Mouse (Mus musculus) frontal cortex, postnatal 10 days (tissue): ENCODE results near the gene Sh2b3.

Source experiments
- DNase-seq, 2 experiments: peaks; one replicate each; pipeline ENCODE4 v3.0.0; 2022; ENCODE audit warnings: low spot score in 2 of 2, mixed read lengths in 1 of 2

The Sh2b3 gene

DNA sequence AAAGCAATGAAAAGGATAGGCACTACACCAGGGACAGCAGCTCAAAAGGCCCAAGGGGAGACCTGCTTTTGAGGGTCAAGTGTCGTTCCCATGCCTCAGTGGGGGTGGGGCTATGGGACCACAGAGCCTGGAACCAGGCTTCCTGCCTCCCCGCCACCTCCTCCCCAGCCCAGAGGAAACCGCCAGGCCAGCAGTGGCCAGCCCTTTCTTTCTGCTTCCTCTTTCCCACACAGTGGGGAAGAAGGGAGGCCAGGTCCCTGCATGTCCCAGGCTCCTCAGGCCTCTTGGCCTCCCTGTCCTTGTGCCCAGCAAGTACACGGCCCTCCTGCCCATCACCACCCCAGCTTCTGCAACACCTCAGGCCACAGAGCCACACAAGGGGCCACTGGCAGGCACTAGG, 13.3 kb downstream of the Sh2b3 start:
- DNase-seq: no peak

DNA sequence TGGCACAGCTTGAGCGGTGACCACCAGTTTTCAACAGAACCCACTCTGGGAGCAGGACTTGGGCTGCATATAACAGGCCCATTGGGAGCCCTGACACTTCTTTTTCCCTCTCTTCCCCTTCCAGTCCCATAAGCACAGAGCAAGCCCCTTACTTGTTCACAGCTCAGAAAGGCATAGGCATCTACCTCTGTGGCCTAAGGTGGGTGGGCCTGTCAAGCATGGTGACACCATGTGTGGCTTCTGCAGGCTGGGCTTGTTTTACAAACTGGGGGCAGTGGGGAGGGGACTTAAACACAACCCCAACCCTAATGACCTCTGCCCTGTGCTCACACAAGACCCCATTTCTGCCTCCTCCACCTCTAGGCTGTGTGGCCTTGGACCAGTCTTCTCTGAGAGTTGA, 13.8 kb downstream of the Sh2b3 start:
- DNase-seq: no peak

- DNase-seq: peak in 1 of 2 experiments; percentile 6
Measured at GRCm38 (mm10) chr5:121822786-121823505, 14.5 kb downstream of the Sh2b3 start.

- no peak for DNase-seq
Measured at GRCm38 (mm10) chr5:121821552-121821951, 15.9 kb downstream of the Sh2b3 start.

DNA sequence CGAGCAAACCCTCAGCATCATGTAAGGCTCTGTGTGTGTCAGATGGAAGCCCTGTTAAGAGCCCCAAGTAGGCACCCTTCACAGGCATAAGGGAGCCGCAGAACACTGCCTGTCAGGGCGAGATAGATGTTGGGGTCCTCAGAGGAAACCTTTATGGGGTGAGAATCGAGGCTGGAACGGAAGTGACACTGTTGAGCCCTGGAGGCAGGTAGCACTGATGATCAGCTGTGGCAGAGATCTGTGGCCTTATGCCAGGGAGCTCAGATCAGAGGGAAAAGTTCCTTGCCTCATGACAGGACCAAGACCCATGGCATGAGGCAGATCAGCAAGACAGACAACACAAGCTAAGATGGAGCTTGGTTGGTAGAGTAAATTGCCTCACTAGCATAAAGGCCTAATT, 16.3 kb downstream of the Sh2b3 start:
- no peak for DNase-seq

DNA sequence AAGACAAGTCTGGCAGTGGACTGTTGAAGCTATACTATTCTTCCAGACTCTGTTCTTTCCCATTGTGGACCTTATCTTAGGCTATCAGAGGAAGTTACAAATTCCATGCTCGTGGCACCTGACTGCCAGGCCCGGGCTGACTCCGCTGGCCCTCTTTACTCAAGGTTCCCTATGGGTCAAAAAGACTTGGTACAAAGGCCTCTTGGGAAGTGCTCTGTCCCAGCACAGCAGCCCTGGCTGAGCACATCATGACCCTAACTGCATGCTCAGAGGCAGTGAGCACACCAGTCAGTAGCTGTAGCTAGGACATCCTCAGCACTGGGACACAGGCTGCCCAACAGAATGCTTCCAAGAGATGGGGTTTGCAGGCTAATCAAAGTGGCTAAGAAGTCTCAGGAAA, 16.8 kb downstream of the Sh2b3 start:
- no peak for DNase-seq

- no peak for DNase-seq
Measured at GRCm38 (mm10) chr5:121820161-121820560, 17.3 kb downstream of the Sh2b3 start.

- no peak for DNase-seq
Measured at GRCm38 (mm10) chr5:121819559-121819958, 17.9 kb downstream of the Sh2b3 start.

- no peak for DNase-seq
Measured at GRCm38 (mm10) chr5:121818862-121819261, 18.6 kb downstream of the Sh2b3 start.

DNA sequence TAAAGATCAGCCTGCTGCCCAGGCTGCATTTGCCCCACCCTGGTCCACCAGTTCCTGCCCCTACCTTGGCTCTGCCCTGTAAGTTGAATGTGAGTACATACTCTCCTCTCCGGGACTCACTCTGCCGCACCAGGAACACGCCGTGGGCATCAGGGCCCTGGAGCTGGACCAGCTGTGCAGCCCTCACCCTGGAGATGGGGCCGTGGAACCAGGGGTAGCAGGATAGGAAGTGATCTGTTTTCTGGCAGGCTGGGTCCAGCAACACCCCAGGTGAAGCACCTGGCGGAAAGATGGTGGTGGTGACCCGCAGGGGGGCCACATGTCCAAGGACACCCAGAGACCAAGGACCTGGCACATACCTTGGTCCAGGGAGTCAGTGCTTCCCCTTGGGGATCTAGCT, 19.0 kb downstream of the Sh2b3 start:
- peak in 1 of 2 experiments; percentile 6 for DNase-seq

- no peak for DNase-seq
Measured at GRCm38 (mm10) chr5:121817551-121817950, 19.9 kb downstream of the Sh2b3 start.

DNA sequence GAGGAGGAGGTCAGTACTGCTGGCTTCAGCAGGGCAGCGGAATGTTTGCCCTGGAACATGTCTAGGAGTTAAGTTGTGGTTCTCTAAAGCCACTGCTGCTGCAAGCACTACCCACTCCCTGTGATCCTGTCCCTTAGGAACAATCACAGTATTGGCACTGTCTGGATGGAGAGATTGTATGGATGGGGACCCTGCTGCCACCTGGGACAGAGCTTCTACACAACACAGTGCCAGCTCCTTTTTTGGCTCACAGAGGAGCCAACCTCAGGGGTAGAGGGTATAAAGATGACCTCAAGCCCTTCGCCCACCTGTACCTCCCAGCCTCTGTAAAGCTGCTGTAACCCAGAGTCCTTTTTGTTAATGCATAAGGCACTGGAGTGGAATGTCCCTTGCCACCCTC, 20.8 kb downstream of the Sh2b3 start:
- no peak for DNase-seq

- no peak for DNase-seq
Measured at GRCm38 (mm10) chr5:121815867-121816380, 21.5 kb downstream of the Sh2b3 start.

DNA sequence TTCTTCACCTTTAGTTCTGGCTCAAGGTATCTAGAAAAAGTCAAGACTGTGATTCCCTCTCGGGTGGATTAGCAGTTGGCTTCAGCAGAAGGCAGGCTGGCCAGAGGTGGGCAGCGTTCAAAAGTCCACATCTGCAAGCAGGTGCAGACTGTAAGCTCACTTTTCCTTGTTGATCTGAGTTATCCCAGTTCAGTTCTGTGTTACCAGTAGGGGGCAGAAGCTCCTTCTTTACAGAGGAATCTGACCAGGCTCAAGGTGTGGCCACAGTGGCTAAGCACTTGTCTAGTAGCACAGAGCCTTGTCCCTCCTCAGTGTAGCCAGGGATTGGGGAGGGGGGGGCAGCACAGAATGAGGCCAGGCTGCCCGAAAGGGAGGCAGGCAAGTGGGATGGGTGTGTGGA, 22.4 kb downstream of the Sh2b3 start:
- DNase-seq: no peak

DNA sequence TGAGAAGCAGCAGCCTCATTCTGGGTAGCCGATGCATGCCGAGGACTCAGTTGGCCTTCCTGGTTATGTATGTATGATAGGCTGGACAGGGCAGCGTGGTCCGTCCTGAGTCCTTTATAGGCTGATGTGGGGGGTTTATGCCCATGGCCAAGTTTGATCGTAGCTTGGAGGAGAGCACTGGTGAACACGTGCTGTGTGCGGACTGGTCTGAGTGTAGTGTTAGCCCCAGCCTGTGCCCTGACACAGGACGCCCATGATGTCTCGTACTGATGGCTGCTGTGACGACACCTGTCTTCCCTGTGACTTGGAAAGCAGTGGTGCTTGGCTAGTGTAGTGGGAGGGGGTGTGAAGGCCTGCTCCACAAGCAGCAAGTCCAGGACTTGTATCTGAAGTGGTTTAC, 23.7 kb downstream of the Sh2b3 start:
- DNase-seq: no peak

DNA sequence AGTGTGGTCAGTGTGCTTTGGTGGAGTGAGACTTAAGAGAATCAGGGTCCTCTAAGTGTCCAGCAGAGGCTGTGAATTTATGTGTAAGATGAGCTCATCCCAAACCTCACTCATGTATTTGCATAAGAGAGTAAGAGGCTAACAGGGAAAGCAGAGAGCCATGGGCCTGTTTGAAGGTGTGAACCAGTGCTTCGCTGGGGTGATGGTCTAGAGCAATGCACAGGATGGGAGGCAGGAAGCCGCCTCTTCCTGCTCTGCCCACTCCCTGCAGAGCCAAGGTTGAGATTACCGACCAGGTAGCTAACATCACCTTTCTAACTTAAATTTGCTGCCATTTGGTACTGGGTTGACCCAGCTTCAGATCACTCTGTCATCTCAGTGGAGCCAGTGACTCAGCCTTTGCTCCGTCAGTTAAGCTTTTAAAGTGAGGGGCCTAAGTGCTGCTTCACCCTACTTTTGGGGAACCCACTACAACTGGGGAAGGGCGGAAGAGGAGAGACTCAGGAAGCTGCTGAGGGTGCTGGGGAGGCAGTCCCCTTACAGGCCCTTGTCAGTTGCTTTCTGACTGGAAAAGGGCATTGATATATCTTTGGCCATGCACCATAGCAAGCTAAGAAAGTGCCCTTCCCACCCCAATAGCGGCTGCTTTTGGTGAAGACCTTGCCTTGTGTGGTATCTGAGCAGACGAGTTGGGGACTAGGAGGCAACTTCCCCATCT, 24.8 kb downstream of the Sh2b3 start:
- DNase-seq: no peak

DNA sequence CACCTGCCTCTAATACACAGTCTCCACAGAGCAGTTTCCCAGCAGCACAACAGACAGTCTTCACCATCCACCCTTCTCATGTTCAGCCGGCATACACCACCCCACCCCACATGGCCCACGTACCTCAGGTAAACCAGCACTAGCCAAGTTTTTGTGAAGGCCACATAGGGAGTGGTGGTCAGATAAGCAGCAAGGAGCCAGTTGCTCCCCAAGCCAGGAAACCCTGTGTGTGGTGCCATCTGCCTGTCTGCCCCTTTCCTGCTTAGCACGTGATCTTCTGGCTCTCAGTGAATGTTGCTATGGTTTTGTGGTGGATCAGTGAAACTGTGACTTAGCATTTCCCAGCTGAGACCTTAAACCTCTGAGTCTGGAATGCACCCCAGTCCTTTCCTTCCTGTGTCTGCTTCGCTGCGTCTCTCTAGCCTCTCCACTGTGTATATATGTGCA, 25.9 kb downstream of the Sh2b3 start:
- DNase-seq: no peak

GRCm38 (mm10) chr5:121810331-121811151, 26.9 kb downstream of the Sh2b3 start:
- DNase-seq: no peak

DNA sequence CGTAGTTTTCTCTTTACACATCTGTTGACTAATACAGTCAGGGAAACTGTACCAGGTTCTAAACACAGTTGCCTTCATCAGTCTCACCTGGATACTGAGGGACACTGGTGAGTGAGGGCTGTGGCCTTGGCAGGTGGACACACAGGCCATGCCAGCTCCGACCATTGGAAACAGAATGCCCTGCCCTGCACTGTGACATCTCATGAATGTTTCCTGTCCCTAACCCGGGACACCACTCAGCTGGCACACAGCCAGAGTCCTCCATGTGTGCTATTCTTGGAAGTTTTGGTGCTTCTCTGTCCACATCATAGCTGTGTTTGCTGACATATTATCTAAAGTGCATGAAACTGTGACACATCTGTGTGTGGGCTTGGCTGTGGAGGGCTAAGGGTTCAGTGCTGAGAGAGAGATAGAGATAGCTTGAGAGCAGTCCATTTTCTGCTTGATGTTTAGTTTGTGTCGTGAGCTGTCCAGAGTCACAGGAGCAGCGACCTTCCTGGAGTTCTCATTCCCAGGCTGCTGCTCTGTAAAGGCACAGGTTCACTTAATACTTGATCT, 27.7 kb downstream of the Sh2b3 start:
- DNase-seq: no peak

DNA sequence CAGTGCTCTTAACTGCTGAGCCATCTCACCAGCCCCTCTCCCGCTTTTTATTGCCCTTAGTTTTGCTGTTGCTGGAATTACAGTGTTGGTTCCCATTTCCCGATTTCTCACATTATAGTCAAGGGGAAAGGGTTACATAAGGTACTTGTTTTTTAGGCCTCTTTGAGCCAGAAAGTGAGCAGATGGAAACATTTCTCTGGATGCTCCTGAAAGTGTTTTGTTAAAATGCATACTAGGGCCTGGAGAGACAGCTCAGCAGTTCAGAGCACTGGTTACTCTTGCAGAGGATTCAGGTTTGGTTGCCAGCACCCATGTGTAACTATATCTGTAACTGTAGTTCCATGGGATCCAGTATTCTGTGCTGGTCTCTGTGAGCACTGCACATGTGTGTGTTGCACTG, 29.2 kb downstream of the Sh2b3 start:
- DNase-seq: no peak

DNA sequence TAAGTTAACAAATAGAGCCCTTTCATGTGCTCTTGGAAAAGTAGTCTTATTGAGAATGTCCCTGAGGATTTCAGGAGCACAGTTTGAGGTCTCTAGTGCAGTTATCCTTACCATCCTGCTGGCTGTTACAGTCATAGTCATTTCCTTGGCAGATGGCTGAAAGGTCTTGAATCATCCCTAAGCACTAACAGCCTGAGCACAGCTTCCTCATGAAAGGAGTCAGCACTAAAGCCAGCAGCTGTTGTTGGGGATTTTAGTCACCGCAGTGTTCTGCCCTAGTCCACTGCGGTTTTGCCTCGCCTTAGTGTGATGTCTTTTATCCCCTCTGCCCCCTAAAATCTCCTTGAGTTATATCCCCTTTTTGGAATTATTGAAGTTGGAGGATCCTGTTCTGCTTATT, 30.3 kb downstream of the Sh2b3 start:
- no peak for DNase-seq

DNA sequence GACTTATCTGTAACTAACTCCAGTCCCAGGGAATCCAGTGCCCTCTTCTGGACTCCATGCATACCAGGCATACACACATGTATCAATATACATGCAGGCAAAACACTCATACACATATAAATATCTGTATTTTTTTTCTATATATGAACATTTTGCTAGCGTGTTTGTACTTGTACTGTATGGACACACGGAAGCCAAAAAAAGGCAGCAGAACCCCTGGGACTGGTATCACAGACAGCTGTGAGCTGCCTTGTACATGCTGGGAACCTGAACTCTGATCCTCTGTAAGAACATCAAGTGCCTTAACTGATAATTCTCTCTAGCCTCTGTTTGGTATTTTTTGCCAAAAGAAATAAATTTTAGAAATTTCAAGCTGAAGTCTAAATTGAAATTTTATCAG, 39.0 kb downstream of the Sh2b3 start:
- DNase-seq: no peak
